Mouse (Mus musculus) heart, postnatal 0 days (tissue): ENCODE data around the gene Lrrc25. TPM values are rescaled to one million over a fixed set of nuclear protein-coding genes. Genes with fewer than 3 reads are reported as not detected.

Source experiments
- ATAC-seq: fragments of 200-750 bp; cut with Nextera tagmentation; 2 replicates; pipeline ENCODE4 v1.8.0; 2017; ENCODE audit warnings: low read depth, moderate number of reproducible peaks, moderate library complexity; ENCODE audit not compliant: insufficient read depth
- DNase-seq: peaks from one replicate; pipeline ENCODE4 v3.0.0-alpha.2; 2016; ENCODE audit warnings: low spot score
- H3K27ac ChIP-seq: fragments of 300-500 bp; sonication (generic); 2 replicates; pipeline ENCODE4 v1.5.1; 2014; ENCODE audit warnings: low read depth, mild to moderate bottlenecking
- H3K27me3 ChIP-seq: fragments of 300-500 bp; sonication (generic); 2 replicates; pipeline ENCODE4 v1.6.1; 2014; ENCODE audit warnings: low read length, mixed read lengths; ENCODE audit not compliant: control insufficient read depth, insufficient read depth
- H3K36me3 ChIP-seq: fragments of 300-500 bp; sonication (generic); replicated peaks from 2 replicates; pipeline ENCODE4 v1.6.1; 2014; ENCODE audit warnings: low read length, mixed read lengths; ENCODE audit not compliant: control insufficient read depth, insufficient read depth
- H3K4me1 ChIP-seq: fragments of 300-500 bp; sonication (generic); 2 replicates; pipeline ENCODE4 v1.6.1; 2014; ENCODE audit warnings: antibody characterized with exemption; ENCODE audit not compliant: control insufficient read depth, insufficient read depth
- H3K4me2 ChIP-seq: fragments of 300-500 bp; sonication (generic); 2 replicates; pipeline ENCODE4 v1.6.1; 2014; ENCODE audit warnings: low read depth, mild to moderate bottlenecking, low read length, moderate library complexity
- H3K4me3 ChIP-seq: fragments of 300-500 bp; sonication (generic); 2 replicates; pipeline ENCODE4 v1.5.1; 2014; ENCODE audit warnings: low read depth, low read length
- H3K9ac ChIP-seq: fragments of 300-500 bp; sonication (generic); replicated peaks from 2 replicates; pipeline ENCODE4 v1.6.1; 2014; ENCODE audit warnings: low read depth, low read length, mixed read lengths
- H3K9me3 ChIP-seq: fragments of 300-500 bp; sonication (generic); replicated peaks from 2 replicates; pipeline ENCODE4 v1.6.1; 2016; ENCODE audit warnings: low read length; ENCODE audit not compliant: control insufficient read depth
- CTCF ChIP-seq: IDR thresholded peaks from 2 replicates; pipeline ENCODE4 v1.5.1; 2016; ENCODE audit warnings: antibody characterized with exemption, control low read depth, low read depth
- EP300 ChIP-seq: IDR thresholded peaks from 2 replicates; pipeline ENCODE4 v1.6.1; 2016; ENCODE audit warnings: antibody characterized with exemption, low read depth
- WGBS: fragments of 180-500 bp; shearing (Covaris S2); extraction: QIAGEN DNeasy Blood & Tissue Kit; methylation state at CpG from one replicate; pipeline ENCODE4 v1.1.7; 2014; 5-methylcytosine and 5-hydroxymethylcytosine counted together
- polyA plus RNA-seq: library from polyadenylated mRNA; unstranded; fragments of >200 nt; fragmentation: Nextera tagmentation; extraction: Ambion mirVana; gene quantifications from 2 replicates; pipeline ENCODE4 v1.2.1, GENCODE M21; 2015
- total RNA-seq: library from RNA; depleted of rRNA; stranded (reverse); fragments of >200 nt; gene quantifications from 2 replicates; pipeline ENCODE4 v1.2.3, GENCODE M21; 2014; ENCODE audit warnings: low replicate concordance

Lrrc25 gene
- total and polyA plus RNA-seq, 2 experiments from 2014 or later: 1.3 to 1.5 TPM

- no peak overlapping the region for H3K4me2 ChIP-seq
- peaks cover 48% of the 10 kb centered on the region for H3K4me1 ChIP-seq
- H3K36me3 ChIP-seq: peaks cover 30% of the 10 kb centered on the region
- no peak for DNase-seq
- no peaks in the 10 kb centered on the region for H3K9me3 ChIP-seq
- no peak for ATAC-seq
- no peak for TF ChIP-seq CTCF
- TF ChIP-seq EP300: no peak
- no peak overlapping the region for H3K4me3 ChIP-seq
- H3K27me3 ChIP-seq: no peaks in the 10 kb centered on the region
- peak overlapping the region; percentile 85 for H3K27ac ChIP-seq
- peak overlapping the region; percentile 43; the same call in 1 of the 2 replicates for H3K9ac ChIP-seq
- WGBS: 25% methylated on average over 1 of the region's 1 CpGs
Observed at GRCm38 (mm10) chr8:70648164-70648442, 32.1 kb downstream of the Lrrc25 start.

- H3K9me3 ChIP-seq: no peaks in the 10 kb centered on the region
- TF ChIP-seq CTCF (no peak), EP300 (no peak)
- H3K4me2 ChIP-seq: no peak overlapping the region
- WGBS: 42% methylated on average over 3 of the region's 3 CpGs
- ATAC-seq: peak; percentile 22
- no peaks in the 10 kb centered on the region for H3K27me3 ChIP-seq
- H3K9ac ChIP-seq: no peak overlapping the region
- peak overlapping the region; percentile 85 for H3K27ac ChIP-seq
- H3K4me1 ChIP-seq: peaks cover 48% of the 10 kb centered on the region
- DNase-seq: no peak
- H3K36me3 ChIP-seq: peaks cover 33% of the 10 kb centered on the region
- no peak overlapping the region for H3K4me3 ChIP-seq
Observed at GRCm38 (mm10) chr8:70648921-70649320, 33.0 kb downstream of the Lrrc25 start.

- Histone ChIP-seq H3K27me3 (no peaks in the 10 kb centered on the region), H3K27ac (peak overlapping the region; percentile 85), H3K9me3 (no peaks in the 10 kb centered on the region), H3K4me3 (no peak overlapping the region), H3K36me3 (peaks cover 36% of the 10 kb centered on the region), H3K4me2 (no peak overlapping the region), H3K4me1 (peaks cover 48% of the 10 kb centered on the region), H3K9ac (no peak overlapping the region)
- WGBS: 7% methylated on average over 4 of the region's 4 CpGs
- ATAC-seq (peak; percentile 91), DNase-seq (peak; percentile 97)
- 0 out of 2 replicates have a peak, but pooled peaks have one; percentile 0 for TF ChIP-seq CTCF
- TF ChIP-seq EP300: peak; percentile 93
Observed at GRCm38 (mm10) chr8:70649324-70649723, 33.4 kb downstream of the Lrrc25 start.

GRCm38 (mm10) chr8:70650351-70650750, 34.4 kb downstream of the Lrrc25 start:
- TF ChIP-seq CTCF (no peak), EP300 (no peak)
- H3K4me1 ChIP-seq: peaks cover 46% of the 10 kb centered on the region
- H3K9ac ChIP-seq: no peak overlapping the region
- no peaks in the 10 kb centered on the region for H3K27me3 ChIP-seq
- H3K36me3 ChIP-seq: peaks cover 46% of the 10 kb centered on the region
- no peak overlapping the region for H3K27ac ChIP-seq
- H3K9me3 ChIP-seq: no peaks in the 10 kb centered on the region
- WGBS: 89% methylated on average over 17 of the region's 17 CpGs
- ATAC-seq: no peak
- no peak for DNase-seq
- no peak overlapping the region for H3K4me3 ChIP-seq
- H3K4me2 ChIP-seq: no peak overlapping the region

GRCm38 (mm10) chr8:70653226-70653625, 37.3 kb downstream of the Lrrc25 start:
- no peak overlapping the region for H3K4me2 ChIP-seq
- H3K9ac ChIP-seq: no peak overlapping the region
- no peaks in the 10 kb centered on the region for H3K9me3 ChIP-seq
- no peak overlapping the region for H3K4me3 ChIP-seq
- H3K27me3 ChIP-seq: no peaks in the 10 kb centered on the region
- 57% methylated on average over 2 of the region's 2 CpGs for WGBS
- DNase-seq: peak; percentile 12
- no peak overlapping the region for H3K27ac ChIP-seq
- H3K4me1 ChIP-seq: peaks cover 27% of the 10 kb centered on the region
- ATAC-seq: no peak
- peaks cover 67% of the 10 kb centered on the region for H3K36me3 ChIP-seq
- peak; percentile 76 for TF ChIP-seq CTCF
- TF ChIP-seq EP300: no peak

- Histone ChIP-seq H3K27me3 (no peaks in the 10 kb centered on the region), H3K4me3 (no peak overlapping the region), H3K4me2 (no peak overlapping the region), H3K9ac (no peak overlapping the region), H3K36me3 (peaks cover 67% of the 10 kb centered on the region), H3K4me1 (peaks cover 27% of the 10 kb centered on the region), H3K9me3 (no peaks in the 10 kb centered on the region), H3K27ac (no peak overlapping the region)
- DNase-seq (no peak), ATAC-seq (no peak)
- TF ChIP-seq CTCF (no peak), EP300 (no peak)
- 73% methylated on average over 1 of the region's 1 CpGs for WGBS
Observed at GRCm38 (mm10) chr8:70654121-70654520, 38.2 kb downstream of the Lrrc25 start.
